Mouse (Mus musculus) left cerebral cortex, adult 2 months (tissue): Measurements from ENCODE around the gene Tmem52. TPM values are rescaled to one million over a fixed set of nuclear protein-coding genes. Genes with fewer than 3 reads are reported as not detected.

Experiments used
- DNase-seq, 2 experiments: peaks; one replicate each; pipeline ENCODE4 v3.0.0; 2021 to 2022; ENCODE audit warnings: low spot score in 2 of 2, mixed read lengths in 1 of 2; ENCODE audit errors: extremely low spot score in 1 of 2
- H3K27ac ChIP-seq: fragments of 200-600 bp; 2 replicates; pipeline ENCODE4 v1.8.1; 2022
- H3K4me3 ChIP-seq: fragments of 200-600 bp; 2 replicates; pipeline ENCODE4 v1.8.1; 2022
- CTCF ChIP-seq: fragments of 200-600 bp; IDR thresholded peaks from 2 replicates; pipeline ENCODE4 v1.8.1; 2022; ENCODE audit warnings: antibody characterized with exemption, mild to moderate bottlenecking, moderate library complexity
- intact Hi-C: fragments of 180-260 bp; cut with DNase I; formaldehyde crosslinking; loops from one replicate; pipeline ENCODE4 v1.15.1; 2025
- total RNA-seq, 2 experiments: library from RNA; stranded (reverse); gene quantifications; 2 replicates each; pipeline ENCODE4 v1.2.3; 2021

Gene Tmem52
- total RNA-seq, 2 experiments from 2014 or later: 1.7 to 1.9 TPM

GRCm38 (mm10) chr4:155490990-155491504 is 22.1 kb downstream of the Tmem52 start, which contains the start of gene Gnb1:
Gene Gnb1 (plus strand): TSS chr4:155491361.
- peak; percentile 94 to 95 for DNase-seq
- Histone ChIP-seq H3K27ac (peak within 1 kb of the TSS; percentile 95), H3K4me3 (peak within 1 kb of the TSS; percentile 84)
- intact Hi-C loops: loop anchor here (1.0 kb wide), 1 partner anchor 72 kb away; no protein-coding TSS in a partner anchor
- TF ChIP-seq CTCF: no peak

GRCm38 (mm10) chr4:155491529-155492130 is 22.7 kb downstream of the Tmem52 start:
- DNase-seq: no peak
- Histone ChIP-seq H3K27ac (peak overlapping the region; percentile 88), H3K4me3 (peak overlapping the region; percentile 84)
- intact Hi-C loops: loop anchor here (1.0 kb wide), 1 partner anchor 72 kb away; no protein-coding TSS in a partner anchor
- TF ChIP-seq CTCF: no peak

GRCm38 (mm10) chr4:155492131-155492633 is 23.3 kb downstream of the Tmem52 start:
- peak; percentile 2 for TF ChIP-seq CTCF
- H3K27ac ChIP-seq: peak overlapping the region; percentile 88
- intact Hi-C loops: no loop called here

GRCm38 (mm10) chr4:155494891-155495290 is 26.0 kb downstream of the Tmem52 start:
- Histone ChIP-seq H3K4me3 (no peak overlapping the region), H3K27ac (no peak overlapping the region)
- DNase-seq: no peak
- TF ChIP-seq CTCF: no peak
- intact Hi-C loops: no loop called here

More at GRCm38 (mm10) chr4:155492131-155492633, 23.3 kb downstream of the Tmem52 start:
- peak overlapping the region; percentile 84 for H3K4me3 ChIP-seq
- peak; percentile 50 to 54 for DNase-seq

- H3K27ac ChIP-seq: no peak overlapping the region
- no peak overlapping the region for H3K4me3 ChIP-seq
- intact Hi-C loops: no loop called here
- DNase-seq: no peak
- no peak for TF ChIP-seq CTCF
These were observed 29.0 kb downstream of the Tmem52 start for GRCm38 (mm10) chr4:155497963-155498362.

- intact Hi-C loops: no loop called here
- no peak for DNase-seq
- Histone ChIP-seq H3K4me3 (no peak overlapping the region), H3K27ac (no peak overlapping the region)
- no peak for TF ChIP-seq CTCF
These were observed 32.2 kb downstream of the Tmem52 start for GRCm38 (mm10) chr4:155501126-155501525.

- no peak for DNase-seq
- intact Hi-C loops: no loop called here
- Histone ChIP-seq H3K27ac (no peak overlapping the region), H3K4me3 (no peak overlapping the region)
- TF ChIP-seq CTCF: no peak
These were observed 36.2 kb downstream of the Tmem52 start for GRCm38 (mm10) chr4:155505067-155505466.

- no peak for TF ChIP-seq CTCF
- H3K27ac ChIP-seq: no peak overlapping the region; the same call in none of the 2 replicates
- DNase-seq: no peak
- H3K4me3 ChIP-seq: no peak overlapping the region
- intact Hi-C loops: no loop called here
These were observed 36.9 kb downstream of the Tmem52 start for GRCm38 (mm10) chr4:155505671-155506295.

GRCm38 (mm10) chr4:155508614-155509013 is 39.7 kb downstream of the Tmem52 start:
- intact Hi-C loops: no loop called here
- TF ChIP-seq CTCF: no peak
- Histone ChIP-seq H3K4me3 (no peak overlapping the region), H3K27ac (no peak overlapping the region)
- no peak for DNase-seq

GRCm38 (mm10) chr4:155510981-155511380 is 42.1 kb downstream of the Tmem52 start:
- intact Hi-C loops: no loop called here
- Histone ChIP-seq H3K27ac (no peak overlapping the region), H3K4me3 (no peak overlapping the region)
- no peak for DNase-seq
- TF ChIP-seq CTCF: no peak

- intact Hi-C loops: no loop called here
- Histone ChIP-seq H3K4me3 (no peak overlapping the region), H3K27ac (no peak overlapping the region)
- no peak for TF ChIP-seq CTCF
- DNase-seq: no peak
These were observed 45.9 kb downstream of the Tmem52 start for GRCm38 (mm10) chr4:155514810-155515209.

GRCm38 (mm10) chr4:155517948-155518517 is 49.1 kb downstream of the Tmem52 start:
- DNase-seq: no peak
- Histone ChIP-seq H3K4me3 (no peak overlapping the region), H3K27ac (no peak overlapping the region)
- intact Hi-C loops: no loop called here
- peak; percentile 31; the same call in 1 of the 2 replicates for TF ChIP-seq CTCF

Other genes starting within 250 kb of the Tmem52 start
- 100 to 1,000 TPM; 113 to 119 TPM for gene Ski, start 246.5 kb upstream of the Tmem52 start, total RNA-seq
- gene Faap20, start 219.3 kb upstream of the Tmem52 start, total RNA-seq: 10 to 100 TPM; 25.9 to 28.8 TPM
- 100 to 1,000 TPM; 221 to 226 TPM for gene Prkcz, start 107.8 kb upstream of the Tmem52 start, total RNA-seq
- 10 to 100 TPM; 69.2 to 71.8 TPM for gene Gabrd, start 71.0 kb upstream of the Tmem52 start, total RNA-seq
- 10 to 100 TPM; 15.1 to 17.7 TPM for gene Cfap74, start 59.9 kb upstream of the Tmem52 start, total RNA-seq
- gene Gnb1, start 22.2 kb downstream of the Tmem52 start, total RNA-seq: 100 to 1,000 TPM; 853 to 870 TPM
- gene Nadk, start 93.3 kb downstream of the Tmem52 start, total RNA-seq: 10 to 100 TPM; 55.9 to 58.2 TPM
- 10 to 100 TPM; 47.3 to 50.5 TPM for gene Slc35e2, start 132.3 kb downstream of the Tmem52 start, total RNA-seq
- 10 to 100 TPM; 46.8 to 56.0 TPM for gene Cdk11b, start 155.7 kb downstream of the Tmem52 start, total RNA-seq
- gene Gm10563, start 176.3 kb downstream of the Tmem52 start, total RNA-seq: not detected
- gene Mmp23, start 184.3 kb downstream of the Tmem52 start, total RNA-seq: 1 to 10 TPM; 4.1 to 5.4 TPM
- 100 to 1,000 TPM; 133 to 140 TPM for gene Mib2, start 200.1 kb downstream of the Tmem52 start, total RNA-seq
- 10 to 100 TPM; 26.2 to 33.4 TPM for gene Fndc10, start 225.2 kb downstream of the Tmem52 start, total RNA-seq
- 10 to 100 TPM; 89.2 to 98.0 TPM for gene Ssu72, start 235.7 kb downstream of the Tmem52 start, total RNA-seq